Mouse (Mus musculus) C2C12 (cell line): ENCODE measurements around the gene Foxa3. TPM values are rescaled to one million over a fixed set of nuclear protein-coding genes. Genes with fewer than 3 reads are reported as not detected.

ENCODE experiments used
- H3K27me3 ChIP-seq: one replicate; pipeline ENCODE4 v1.6.1; 2011; ENCODE audit not compliant: control insufficient read depth, insufficient read depth, insufficient read length
- H3K36me3 ChIP-seq: one replicate; pipeline ENCODE4 v1.6.1; 2011; ENCODE audit not compliant: control insufficient read depth, insufficient read depth
- H3K4me3 ChIP-seq: one replicate; pipeline ENCODE4 v1.5.1; 2011; ENCODE audit warnings: mild to moderate bottlenecking, control low read depth; ENCODE audit not compliant: poor library complexity, insufficient read depth, severe bottlenecking
- H3K79me2 ChIP-seq: one replicate; pipeline ENCODE4 v1.6.1; 2011; ENCODE audit not compliant: control insufficient read depth, insufficient read depth
- H3K79me3 ChIP-seq: one replicate; pipeline ENCODE4 v1.6.1; 2011; ENCODE audit warnings: low read depth, control low read depth
- H3ac ChIP-seq: one replicate; pipeline ENCODE3; 2011; ENCODE audit warnings: low read depth; ENCODE audit not compliant: control insufficient read depth, insufficient read length
- CEBPB ChIP-seq: IDR thresholded peaks from one replicate; pipeline ENCODE4 v1.6.1; 2011; ENCODE audit warnings: low read depth, mild to moderate bottlenecking, control low read depth, moderate library complexity
- CTCF ChIP-seq: IDR thresholded peaks from one replicate; pipeline ENCODE4 v1.5.1; 2011; ENCODE audit not compliant: control insufficient read depth, insufficient read depth, insufficient read length
- FOSL1 ChIP-seq: IDR thresholded peaks from one replicate; pipeline ENCODE4 v1.8.0; 2011; ENCODE audit warnings: mild to moderate bottlenecking, low read length; ENCODE audit not compliant: poor library complexity, insufficient read depth, severe bottlenecking
- MAX ChIP-seq: IDR thresholded peaks from one replicate; pipeline ENCODE4 v1.6.1; 2011; ENCODE audit warnings: mild to moderate bottlenecking, control low read depth
- MYOD1 ChIP-seq: IDR thresholded peaks from one replicate; pipeline ENCODE4 v1.6.1; 2011; ENCODE audit warnings: low read depth; ENCODE audit not compliant: control insufficient read depth, insufficient read length
- MYOG ChIP-seq: IDR thresholded peaks from one replicate; pipeline ENCODE4 v1.6.1; 2011; ENCODE audit not compliant: control insufficient read depth, insufficient read length; ENCODE audit errors: extremely low read depth
- USF1 ChIP-seq: IDR thresholded peaks from one replicate; pipeline ENCODE4 v1.6.1; 2011; ENCODE audit warnings: low read depth, mild to moderate bottlenecking, control low read depth, moderate library complexity
- polyA plus RNA-seq: library from polyadenylated mRNA; unstranded; fragments of >200 nt; fragmentation: generic; extraction: Trizol; gene quantifications from one replicate; pipeline ENCODE4 v1.2.1, GENCODE M21; 2012; ENCODE audit warnings: missing spikeins

Foxa3 gene
- polyA plus RNA-seq, 1 experiment = 0.07 TPM

- no peak for TF ChIP-seq FOSL1
- TF ChIP-seq USF1 = no peak
- no peak for TF ChIP-seq MAX
- TF ChIP-seq MYOD1 = no peak
- TF ChIP-seq CEBPB = no peak
- no peak for TF ChIP-seq CTCF
- no peak for TF ChIP-seq MYOG
- no peaks in the 10 kb centered on the region for H3K79me3 ChIP-seq
- H3K79me2 ChIP-seq = no peaks in the 10 kb centered on the region
- H3ac ChIP-seq = no peak overlapping the region
- no peaks in the 10 kb centered on the region for H3K27me3 ChIP-seq
- H3K4me3 ChIP-seq = no peak overlapping the region
- peaks cover 36% of the 10 kb centered on the region for H3K36me3 ChIP-seq
These were observed 23.1 kb upstream of the Foxa3 start for GRCm38 (mm10) chr7:19046286-19047069.

GRCm38 (mm10) chr7:19044616-19045015 lies 21.3 kb upstream of the Foxa3 start:
- no peaks in the 10 kb centered on the region for H3K27me3 ChIP-seq
- H3K4me3 ChIP-seq = no peak overlapping the region
- H3K79me2 ChIP-seq = no peaks in the 10 kb centered on the region
- no peak overlapping the region for H3ac ChIP-seq
- no peak for TF ChIP-seq CEBPB
- TF ChIP-seq USF1 = no peak
- no peak for TF ChIP-seq MYOG
- no peak for TF ChIP-seq MYOD1
- no peak for TF ChIP-seq FOSL1
- TF ChIP-seq MAX = no peak
- TF ChIP-seq CTCF = no peak
- no peaks in the 10 kb centered on the region for H3K79me3 ChIP-seq
- peaks cover 34% of the 10 kb centered on the region for H3K36me3 ChIP-seq

GRCm38 (mm10) chr7:19031641-19032040 lies 8.3 kb upstream of the Foxa3 start:
- H3K27me3 ChIP-seq = no peaks in the 10 kb centered on the region
- no peak overlapping the region for H3K4me3 ChIP-seq
- TF ChIP-seq MYOD1 (no peak), FOSL1 (no peak), USF1 (no peak), MYOG (no peak), MAX (no peak), CEBPB (no peak)
- H3K79me2 ChIP-seq = peaks cover 22% of the 10 kb centered on the region
- no peak overlapping the region for H3ac ChIP-seq
- peaks cover 41% of the 10 kb centered on the region for H3K36me3 ChIP-seq
- H3K79me3 ChIP-seq = peaks cover 2% of the 10 kb centered on the region

GRCm38 (mm10) chr7:19029084-19029653 lies 5.8 kb upstream of the Foxa3 start:
- Histone ChIP-seq H3K36me3 (peaks cover 35% of the 10 kb centered on the region), H3K27me3 (no peaks in the 10 kb centered on the region), H3K79me2 (peaks cover 45% of the 10 kb centered on the region), H3K4me3 (no peak overlapping the region), H3K79me3 (peaks cover 18% of the 10 kb centered on the region), H3ac (no peak overlapping the region)
- no peak for TF ChIP-seq MAX
- TF ChIP-seq CTCF = peak; percentile 56

- Histone ChIP-seq H3K27me3 (peaks cover 2% of the 10 kb centered on the region), H3K79me2 (peaks cover 45% of the 10 kb centered on the region), H3K4me3 (no peak overlapping the region), H3K79me3 (peaks cover 18% of the 10 kb centered on the region), H3ac (no peak overlapping the region), H3K36me3 (peaks cover 34% of the 10 kb centered on the region)
- TF ChIP-seq MYOD1 = no peak
These were observed 4.7 kb upstream of the Foxa3 start for GRCm38 (mm10) chr7:19028067-19028466.

- peaks cover 18% of the 10 kb centered on the region for H3K79me3 ChIP-seq
These were observed 1.4 kb upstream of the Foxa3 start for GRCm38 (mm10) chr7:19024581-19025255.

More at GRCm38 (mm10) chr7:19024581-19025255, 1.4 kb upstream of the Foxa3 start:
- H3K27me3 ChIP-seq = peaks cover 12% of the 10 kb centered on the region
- peak overlapping the region; percentile 63 for H3K4me3 ChIP-seq
- peak overlapping the region; percentile 91 for H3ac ChIP-seq
- H3K79me2 ChIP-seq = peaks cover 45% of the 10 kb centered on the region
- no peak for TF ChIP-seq FOSL1
- TF ChIP-seq MAX = no peak
- TF ChIP-seq CEBPB = no peak
- no peak for TF ChIP-seq USF1
- no peak for TF ChIP-seq CTCF
- no peak for TF ChIP-seq MYOG
- no peak for TF ChIP-seq MYOD1
- H3K36me3 ChIP-seq = peaks cover 11% of the 10 kb centered on the region
